Mouse (Mus musculus): ENCODE results near the gene Gm42791.

The Gm42791 gene

DNA sequence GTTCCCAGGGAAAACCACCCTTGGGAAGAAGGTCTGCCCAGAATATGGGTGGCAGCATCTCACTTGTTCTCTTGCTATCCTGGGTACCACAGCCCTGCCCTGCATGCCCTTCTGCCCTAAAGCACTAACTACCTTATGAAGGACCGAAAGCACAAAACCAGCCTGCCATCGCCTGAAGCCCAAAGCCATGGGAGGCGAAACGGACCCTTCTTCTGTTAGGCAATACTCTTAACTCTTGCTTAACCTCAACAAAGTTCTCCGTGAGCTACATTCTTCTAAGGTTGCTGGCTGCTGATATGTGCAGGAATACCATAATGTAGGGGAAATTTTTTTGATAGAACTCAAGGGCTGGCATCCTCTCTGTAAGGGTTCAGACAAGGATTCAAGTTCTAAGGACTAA lies 72.2 kb downstream of the Gm42791 start:
- no peak for DNase-seq

DNA sequence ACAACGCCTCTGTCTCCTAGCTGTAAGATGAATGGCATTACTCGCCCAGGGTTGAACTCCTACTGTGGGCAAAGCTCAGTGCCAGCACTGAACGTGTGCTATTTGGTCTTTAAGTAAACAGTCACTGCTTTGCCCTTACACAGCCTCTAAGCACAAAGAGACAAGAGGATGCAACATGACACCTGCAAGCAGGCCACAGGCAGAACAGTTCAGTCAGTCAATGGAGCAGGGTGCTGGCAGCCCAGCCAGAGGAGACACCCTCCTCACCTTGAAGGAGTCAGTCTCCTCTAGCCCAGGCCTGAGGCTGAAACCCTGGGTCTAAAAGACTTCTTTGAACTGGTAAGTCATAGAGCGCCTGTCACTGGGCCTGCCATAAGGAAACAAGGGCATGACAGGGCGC lies 76.9 kb downstream of the Gm42791 start:
- no peak for DNase-seq

DNA sequence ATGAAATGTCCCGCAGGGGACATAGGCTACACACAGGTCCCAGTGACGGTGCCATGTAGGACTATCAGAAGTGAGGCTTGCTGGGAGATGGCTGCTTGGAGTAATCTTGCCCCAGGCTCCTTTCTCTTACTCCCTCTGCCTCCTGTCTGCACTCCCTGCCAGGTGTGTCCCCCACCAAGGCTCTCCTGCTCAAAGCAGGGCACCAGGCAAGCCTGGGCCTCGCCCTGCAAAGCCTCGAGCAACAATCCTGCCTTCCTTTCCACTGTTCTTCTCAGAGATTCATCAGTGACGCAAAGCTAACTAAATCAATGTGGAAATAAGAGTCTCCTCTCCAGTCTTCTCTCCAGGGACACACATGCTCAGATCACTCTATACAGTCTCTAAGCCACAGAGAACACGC lies 78.2 kb downstream of the Gm42791 start:
- no peak for DNase-seq

DNA sequence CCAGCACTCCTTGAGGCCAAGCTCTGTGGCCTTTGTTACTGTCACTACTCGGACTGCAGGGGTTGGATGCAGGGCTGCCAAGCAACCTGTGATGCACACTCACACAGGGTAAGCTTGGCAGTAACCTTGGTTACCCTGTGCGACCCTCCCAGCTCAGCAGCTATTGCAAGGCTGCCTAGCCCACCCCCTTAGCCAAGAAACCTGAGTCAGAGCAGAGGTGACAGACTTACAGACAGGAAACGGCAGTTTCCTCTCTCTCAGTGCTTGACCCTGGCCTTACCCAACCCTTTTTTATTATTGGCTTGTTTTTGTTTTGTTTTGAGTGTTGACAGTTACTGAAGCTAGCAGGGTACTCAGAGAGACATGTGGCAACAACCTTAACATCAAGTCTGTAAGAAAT lies 82.7 kb downstream of the Gm42791 start:
- no peak for DNase-seq

DNA sequence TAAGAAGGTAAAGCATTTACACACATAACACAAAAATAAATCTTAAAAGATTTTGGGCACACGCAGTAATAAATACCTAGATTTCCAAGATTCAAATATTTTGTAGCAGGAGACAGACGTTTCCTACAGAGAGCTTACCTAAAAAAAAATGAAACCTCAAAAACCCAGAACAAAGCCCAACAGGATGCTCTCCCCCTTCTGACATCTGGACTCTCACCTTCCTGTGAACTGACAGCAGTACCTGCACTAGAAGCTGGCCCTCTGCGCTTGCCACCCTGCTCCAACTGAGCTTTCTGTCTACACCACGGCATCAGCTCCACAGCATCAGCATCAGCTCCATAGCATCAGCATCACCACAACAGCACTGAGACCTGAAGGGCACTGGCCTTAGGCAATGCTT lies 84.9 kb downstream of the Gm42791 start:
- no peak for DNase-seq

DNA sequence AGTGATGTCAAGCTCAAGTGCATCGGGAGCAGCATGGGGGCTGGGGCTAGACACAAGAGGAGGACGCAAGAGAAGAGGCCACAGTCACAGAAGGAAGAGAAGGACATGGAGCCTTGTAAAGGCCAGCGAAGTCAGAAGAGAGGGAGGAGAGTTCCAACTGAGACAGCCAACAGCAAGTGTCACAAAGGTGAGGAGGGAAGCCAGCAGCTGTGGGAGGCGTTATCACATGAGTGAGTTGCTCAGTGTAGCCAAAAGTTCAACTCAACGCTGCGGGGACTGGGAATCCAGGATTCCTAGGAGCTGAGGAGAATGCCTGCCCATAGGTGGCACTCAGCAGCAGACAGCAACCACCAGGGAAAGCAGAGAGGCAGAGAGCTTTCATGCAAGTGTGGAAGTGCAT lies 85.5 kb downstream of the Gm42791 start:
- peak; percentile 56 to 76 for DNase-seq

DNA sequence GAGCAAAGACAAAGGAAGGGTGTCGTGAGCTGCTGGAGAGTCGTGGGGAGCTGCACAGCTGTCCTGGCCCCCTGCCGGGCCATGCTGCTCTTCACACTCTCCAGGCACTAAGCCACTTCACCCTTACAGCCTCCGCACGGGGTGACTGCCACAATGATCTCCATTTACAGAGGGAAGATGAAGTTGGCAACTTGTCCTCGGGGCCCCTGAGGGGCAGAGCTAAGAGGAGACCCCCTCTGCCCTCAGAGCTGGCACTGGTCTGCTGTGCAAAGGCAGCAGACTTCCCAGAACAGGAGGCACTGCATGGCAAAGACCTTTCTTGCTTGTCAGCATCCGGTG lies 85.9 kb downstream of the Gm42791 start:
- no peak for DNase-seq

DNA sequence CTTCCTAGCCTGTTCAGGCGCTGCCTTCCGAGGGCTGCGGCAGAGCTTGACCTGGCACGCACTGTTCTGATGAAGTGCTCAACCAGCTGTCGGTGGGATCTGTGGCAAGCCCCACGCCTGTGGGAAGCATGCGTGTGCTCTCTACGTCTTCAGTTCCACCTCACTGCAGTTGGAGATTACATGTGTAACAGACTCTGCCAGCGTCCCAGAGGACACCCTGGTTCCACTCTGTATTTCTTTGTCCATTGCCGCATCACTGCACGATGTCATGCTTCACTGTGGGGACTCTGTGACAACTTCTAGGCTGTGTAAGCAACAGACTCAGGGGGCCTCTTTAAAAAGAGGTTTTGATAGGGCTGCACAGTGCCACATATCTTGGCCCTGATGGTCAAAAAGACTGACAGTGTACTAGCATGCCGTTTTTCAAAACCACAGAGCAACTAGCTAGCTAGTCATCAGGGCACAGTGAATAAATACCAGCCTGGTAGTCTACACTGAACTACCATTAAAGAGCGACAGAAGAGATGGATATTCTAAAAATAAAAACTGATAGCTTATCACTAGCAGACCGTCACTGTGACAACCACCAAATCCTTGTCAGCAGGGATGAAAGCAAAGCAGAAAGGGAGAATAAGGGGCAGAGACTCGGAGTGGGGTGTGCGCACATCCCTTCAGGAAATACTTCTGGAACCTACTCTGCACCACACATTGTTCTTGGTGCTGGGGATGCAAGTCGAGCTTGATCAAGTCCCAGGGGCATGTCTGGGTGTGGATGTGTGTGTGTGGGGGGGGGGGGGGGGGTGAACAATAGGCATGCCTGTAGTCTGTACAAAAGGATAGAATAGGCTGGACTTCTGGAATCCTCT lies 86.5 kb downstream of the Gm42791 start:
- no peak for DNase-seq

DNA sequence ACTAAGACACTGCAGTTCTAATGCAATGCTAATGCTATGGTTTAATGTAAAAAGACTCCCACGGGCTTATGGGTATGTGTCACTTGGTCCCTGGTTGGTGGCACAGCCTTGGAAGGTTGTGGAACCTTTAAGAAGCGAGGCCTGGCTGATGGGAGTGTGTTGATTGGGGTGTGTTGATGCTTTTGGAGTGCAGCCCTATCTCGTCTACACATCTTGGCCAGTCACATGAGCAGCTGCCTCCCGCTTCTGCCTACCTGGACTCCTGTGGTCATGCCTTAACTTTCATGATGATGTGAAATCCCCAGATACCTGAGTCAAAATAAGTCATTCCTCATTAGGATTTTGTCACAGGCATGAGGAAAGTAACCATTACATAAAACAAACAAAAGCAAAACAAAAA lies 88.6 kb downstream of the Gm42791 start:
- no peak for DNase-seq

DNA sequence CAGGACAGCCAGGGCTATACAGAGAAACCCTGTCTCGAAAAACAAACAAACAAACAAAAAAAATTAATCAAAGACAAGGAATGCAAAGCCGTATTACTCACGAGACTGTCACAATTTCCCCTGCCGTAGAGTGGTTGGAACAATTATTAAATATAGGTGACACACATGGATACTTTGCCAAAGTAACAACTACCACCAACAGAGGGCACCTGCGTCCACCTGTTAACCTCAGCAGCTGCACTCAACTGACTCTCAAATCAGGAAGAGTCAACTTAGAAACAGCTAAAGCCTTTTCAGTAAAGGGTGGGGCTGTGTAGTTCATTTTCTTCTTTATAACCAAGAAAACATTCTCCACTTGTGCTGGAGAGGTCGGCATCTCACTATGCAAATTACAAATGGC lies 90.1 kb downstream of the Gm42791 start:
- peak; percentile 71 to 84 for DNase-seq

DNA sequence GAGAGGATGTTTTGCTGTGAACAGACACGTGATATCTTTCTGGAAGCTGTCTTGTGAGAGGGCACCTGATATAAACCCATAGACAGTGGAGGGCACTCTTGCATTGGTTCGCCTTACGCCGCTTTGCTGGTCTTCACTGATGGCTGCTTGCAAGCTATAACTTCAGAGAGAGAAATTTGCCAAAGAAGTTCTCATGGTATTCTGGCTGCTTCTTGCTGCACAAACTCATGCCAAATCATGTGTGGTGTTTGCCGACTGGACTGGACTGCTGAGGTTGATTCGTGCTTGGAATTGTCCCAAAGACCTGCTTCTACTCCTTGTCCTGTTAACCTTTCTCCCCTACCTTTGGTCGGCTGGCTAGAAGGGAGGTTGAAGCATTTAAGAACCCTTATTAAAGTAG lies 95.6 kb downstream of the Gm42791 start:
- peak; percentile 64 to 80 for DNase-seq

DNA sequence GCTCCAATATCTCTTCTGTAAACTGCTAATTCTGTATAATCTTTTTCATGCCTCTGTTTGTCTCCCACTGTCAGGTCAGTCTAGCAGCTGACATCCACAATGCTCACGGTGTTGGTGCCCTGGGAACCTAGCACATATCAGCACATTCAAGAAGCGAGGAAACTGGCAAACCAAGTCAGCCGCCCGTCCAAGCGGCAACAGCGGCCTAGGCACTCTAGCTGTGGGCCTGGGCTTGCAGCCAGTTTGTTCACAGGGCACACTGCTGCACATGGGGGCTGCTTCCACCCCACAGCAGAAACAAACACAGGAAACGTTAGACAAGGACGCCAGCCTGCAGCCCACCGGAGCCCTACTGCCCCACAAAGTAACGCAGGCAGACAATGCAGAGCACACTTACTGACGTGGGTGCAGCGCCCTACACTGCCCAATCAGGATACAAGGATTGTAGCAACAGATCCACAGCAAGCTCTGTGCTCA lies 97.0 kb downstream of the Gm42791 start:
- peak; percentile 55 to 74 for DNase-seq

DNA sequence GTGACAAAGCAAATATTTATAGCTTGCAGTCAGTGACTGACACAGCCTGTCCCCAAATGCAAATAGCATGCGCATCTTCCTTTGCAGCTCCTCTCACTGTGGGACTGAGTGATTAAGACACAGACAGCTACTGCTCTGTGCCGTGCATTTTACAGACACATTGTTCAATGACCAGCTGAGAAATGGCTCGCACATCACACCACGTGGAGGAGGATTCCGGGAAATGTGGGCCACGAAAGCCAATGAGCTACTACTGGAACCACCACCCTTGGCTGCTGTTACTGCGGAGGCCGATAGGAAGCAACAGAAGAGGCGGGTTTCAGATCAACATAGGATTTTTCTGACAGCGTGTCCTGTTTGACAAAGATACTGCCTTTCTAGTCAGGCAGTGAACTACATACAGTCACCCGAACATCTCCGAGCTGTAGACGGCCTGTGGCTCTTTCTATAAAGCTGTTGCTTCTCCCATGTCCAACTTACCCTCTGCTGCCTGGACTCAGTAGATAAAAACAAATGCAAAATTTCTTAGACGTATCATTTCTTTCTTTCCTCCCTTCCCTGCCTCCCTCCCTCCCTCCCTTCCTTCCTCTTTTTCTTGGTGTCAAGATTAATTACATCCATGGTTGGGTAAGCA lies 97.8 kb downstream of the Gm42791 start:
- DNase-seq, result no peak

DNA sequence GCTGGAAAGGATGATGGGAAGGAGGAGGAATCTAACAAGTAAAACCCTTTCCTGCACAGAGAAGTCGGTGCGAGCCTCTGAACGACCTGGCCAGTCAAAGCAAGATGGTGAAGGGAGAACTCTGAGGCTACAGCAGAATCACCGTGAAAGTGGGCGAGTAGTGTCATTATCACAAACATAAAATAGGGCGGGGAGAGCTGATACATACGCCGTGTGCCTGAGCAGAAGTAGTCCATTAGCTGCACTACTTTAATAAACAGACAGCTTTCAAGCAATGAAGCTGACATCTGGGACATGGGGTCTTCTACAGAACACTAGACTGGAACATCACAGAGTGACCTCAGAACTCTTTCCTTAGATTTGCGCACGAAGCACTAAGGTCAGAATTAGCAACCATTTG lies 98.4 kb downstream of the Gm42791 start:
- DNase-seq, result no peak

DNA sequence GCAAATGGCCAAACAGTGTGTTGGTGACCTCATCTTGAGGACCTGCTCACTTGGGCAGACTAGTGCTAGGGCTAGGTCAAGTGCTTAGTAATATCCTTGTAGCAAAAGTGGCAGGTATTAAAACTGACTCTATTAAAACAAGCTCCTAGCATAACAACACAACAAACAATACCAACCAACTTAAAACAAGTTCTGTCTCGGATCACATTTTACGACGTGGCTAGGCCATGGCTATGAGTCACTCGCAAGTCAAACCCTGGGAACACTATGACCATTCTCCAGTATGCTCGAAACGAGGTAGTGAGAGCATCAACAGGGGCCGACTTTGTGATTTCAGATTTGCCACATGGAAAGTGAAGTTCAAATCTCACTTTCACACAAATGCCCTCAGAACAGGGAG lies 99.1 kb downstream of the Gm42791 start:
- no peak for DNase-seq

DNA sequence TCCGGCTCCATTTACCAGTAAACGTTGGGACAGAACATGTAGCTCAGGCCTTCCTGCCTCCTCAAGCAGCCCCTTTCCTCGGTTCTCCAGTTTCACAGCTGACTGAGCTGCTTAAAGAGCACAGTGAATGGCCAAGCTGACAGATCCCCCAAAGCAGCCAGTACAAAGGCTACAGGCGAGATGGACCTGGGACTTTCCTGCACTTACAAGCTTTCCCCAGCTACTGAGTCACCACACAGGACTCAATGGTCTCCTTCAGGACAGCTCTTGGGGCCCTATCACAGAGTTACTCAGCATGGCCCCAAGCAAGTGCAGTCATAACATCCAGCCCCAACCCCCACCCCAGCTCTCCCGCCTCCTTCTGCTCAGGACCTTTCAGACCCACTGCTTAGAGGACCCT lies 99.9 kb downstream of the Gm42791 start:
- DNase-seq, result peak; percentile 36 to 64

DNA sequence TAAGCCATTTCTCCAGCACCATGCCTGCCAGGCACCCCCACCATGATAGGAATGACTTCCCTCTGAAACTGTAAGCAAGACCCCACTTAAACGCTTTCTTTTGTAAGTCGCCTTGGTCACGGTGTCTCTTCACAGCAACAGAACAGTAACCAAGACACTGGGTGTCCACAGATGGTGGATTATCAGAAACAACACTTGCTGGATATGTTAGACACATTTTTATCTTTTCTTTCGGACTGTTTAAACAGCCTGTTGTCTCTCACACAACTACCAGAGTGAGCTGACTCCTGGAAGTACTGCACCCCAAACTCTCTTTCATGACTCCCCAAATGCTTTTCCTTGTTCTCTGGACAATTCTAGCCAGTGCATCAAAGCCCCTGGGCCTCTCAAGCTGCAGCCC lies 104.7 kb downstream of the Gm42791 start:
- no peak for DNase-seq

DNA sequence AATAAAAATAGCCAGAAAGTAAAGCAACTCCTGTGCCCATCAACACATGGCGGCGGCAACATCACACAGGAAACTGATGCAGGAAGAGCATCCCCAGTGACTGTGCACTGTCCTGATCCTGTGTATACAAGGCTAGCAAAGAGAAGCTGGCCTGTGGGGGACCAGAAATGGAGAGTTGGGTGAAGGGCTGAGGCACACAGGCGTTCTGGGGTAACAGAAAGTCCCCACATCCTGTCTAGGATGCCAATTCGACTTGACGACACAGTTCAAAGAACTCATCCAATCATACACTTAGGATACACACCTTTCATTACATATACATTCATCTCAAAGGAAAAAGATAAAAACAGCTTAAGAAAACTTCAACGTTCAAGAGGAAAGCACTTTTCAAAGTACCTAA lies 106.9 kb downstream of the Gm42791 start:
- DNase-seq, result no peak

DNA sequence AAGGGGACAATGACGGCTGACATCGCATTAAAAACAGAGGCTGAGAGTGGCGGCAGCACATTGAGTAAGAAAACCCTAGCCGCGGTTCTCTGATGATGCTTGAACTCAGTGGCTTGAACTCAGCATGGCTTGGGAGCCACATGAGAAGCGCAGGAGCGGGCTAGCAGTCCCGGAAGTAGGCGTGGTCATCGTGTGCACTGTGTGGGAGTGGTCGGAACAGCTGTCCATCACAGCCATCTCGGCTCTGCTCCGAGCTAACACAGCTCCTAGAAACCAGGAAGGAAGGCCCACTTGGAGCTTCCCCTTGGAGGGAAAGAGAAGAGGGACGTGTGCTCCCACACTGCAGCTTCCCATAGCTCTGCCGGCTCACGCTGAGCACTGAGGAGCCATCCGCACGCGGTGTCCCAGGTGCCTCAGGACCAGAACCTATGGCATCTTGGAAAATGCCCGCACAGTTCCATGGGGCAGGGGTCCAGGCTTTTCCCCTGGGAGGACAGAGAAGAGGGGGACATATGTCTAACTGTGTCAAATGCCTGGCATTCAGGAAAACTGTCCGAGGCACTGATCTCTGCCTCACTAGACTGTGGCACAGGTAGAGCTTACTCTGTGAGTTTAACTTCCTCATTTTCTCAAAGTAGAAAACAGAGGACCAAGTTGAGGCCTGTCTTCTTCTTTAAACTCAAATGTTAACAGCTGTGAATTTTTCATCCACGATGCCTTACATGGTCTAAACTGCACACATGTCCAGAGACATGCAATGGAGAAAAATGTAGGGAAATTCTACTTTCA lies 108.9 kb downstream of the Gm42791 start:
- DNase-seq, result peak; percentile 21 to 64

DNA sequence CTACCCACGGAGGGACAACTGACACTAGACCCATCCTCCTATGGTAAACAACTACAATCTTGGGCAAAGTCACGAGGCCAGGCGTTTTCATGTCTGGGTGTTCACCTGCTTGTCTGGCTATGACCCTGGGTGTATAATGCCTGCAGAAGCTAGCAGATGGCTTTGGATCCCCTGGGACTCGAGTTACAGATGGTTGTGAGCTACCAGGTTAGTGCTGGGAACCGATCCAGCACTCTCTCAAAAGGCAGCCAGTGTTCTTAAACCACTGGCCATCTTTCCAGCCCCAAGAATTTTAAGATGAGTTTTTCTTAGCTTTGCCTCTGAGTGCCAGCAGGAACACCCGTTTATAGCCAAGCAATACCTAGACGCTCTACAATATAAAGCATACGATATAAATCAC lies 111.3 kb downstream of the Gm42791 start:
- DNase-seq, result no peak

DNA sequence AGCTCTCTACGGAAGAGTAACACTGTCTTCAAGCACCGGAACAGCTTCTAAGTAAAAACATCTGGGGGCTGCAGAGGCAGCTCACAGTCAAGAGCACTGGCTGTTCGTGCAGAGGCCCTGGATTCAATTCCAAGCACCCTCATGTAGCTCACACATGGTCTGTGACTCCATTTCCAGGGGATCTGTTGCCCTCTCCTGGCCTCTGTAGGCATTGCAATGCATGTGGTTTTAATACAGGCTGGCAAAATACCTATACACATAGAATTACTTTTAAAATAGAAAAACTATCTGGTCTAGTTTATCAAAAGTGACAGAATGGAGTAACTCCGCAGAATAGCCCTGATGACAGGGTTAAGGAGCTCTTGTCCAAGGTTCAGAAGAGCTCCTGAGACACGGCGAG lies 115.7 kb downstream of the Gm42791 start:
- DNase-seq, result peak in 1 of 2 experiments; percentile 35

DNA sequence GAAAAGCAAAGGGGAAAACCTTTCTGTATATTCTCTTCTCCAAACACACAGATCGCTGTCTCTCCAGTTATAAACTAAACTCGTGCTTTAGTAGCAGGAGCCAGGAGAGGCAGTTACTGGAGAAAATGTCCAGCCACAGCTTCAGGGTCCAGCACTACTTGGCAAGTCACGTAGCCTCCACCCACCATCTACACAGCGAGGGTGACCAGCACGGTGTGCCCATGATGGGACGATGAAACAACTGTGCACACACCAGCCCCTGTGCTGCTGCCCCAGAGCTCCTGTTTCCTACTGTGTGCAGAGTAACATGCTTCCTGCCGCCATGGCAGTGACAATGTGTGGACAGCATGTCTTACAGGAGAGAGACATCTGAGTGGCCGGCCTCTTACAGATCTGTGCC lies 121.8 kb downstream of the Gm42791 start:
- no peak for DNase-seq

DNA sequence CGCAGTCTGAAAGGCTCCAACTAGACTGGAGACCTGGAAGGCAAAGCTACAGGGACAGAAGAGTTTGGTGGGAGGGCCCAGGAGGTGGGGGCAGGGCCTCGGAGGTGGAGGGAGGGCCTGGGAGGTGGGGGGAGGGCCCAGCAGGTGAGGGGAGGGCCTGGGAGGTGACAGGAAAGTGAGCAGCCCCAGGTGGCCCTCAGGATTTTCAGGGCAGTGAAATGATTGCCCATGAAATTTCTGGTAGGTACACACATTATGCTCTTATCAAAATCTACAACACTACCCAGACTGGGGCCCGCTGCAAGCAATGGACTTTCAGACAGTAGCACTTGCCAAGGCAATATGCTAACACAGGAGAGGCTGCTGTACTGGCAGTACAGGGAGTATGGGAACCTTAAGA lies 125.4 kb downstream of the Gm42791 start:
- no peak for DNase-seq

DNA sequence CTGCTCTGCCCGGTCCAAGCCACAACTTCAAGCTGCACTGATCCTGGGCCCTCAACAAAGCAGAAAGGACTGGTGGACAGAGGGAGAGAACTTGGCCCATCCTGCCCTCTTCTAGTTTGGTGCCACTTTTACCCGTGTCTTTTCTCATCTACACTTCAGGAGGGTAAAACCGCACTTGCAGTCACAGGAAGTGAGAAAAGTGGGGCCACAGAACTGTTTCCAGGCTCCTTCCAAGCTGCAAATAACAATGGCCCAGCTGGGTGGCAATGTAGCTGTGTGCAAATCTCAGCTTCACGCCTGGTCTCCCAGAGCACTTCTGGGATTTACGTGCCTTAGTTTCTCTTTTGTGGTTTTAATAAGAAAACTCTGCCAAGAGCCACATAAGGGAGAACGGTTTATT lies 127.2 kb downstream of the Gm42791 start:
- DNase-seq, result no peak
